17 mouse cellular contexts compared by ENCODE assay signal in the genomic region with DNA sequence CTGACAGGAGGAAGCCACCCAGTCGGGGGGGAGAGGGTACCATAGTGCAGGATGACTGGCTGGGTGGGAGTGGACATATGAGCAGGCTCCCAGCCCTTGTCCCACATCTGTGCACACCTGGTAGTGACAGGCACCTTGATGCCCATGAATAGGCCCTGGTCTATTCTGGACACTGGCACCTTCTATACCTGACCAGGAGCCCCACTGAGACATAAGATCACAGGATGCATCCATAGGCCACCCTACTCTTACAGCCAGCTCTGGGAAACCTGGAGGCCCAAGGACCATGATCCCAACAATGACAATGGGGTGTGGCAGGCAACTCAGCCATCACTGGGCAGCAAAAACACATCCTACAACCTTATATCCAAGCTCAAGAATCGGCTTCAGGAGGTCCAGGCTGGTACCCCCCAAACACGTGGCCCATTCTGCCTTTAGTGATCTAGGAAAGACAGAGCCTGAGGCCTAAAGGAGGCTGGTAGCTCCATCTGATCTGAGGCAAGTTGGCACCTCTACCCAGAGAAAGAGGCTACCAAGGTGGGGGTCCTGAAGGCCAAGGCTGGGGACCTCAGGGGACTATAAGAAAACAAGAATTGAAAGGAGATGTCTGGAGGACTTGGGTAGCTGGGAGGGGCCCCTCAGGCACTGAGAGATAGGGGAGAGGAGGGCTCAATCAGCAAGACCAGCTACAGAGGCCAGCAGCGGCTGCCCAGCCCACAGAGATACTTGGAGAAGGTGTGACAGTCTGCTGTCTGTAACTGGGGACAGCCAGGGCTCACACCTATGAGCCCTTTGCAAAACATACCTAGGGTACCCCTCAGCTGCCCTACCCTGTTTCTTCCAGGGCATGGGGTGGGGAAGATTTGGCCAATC. TPM values are rescaled to one million over a fixed set of nuclear protein-coding genes. Genes with fewer than 3 reads are reported as not detected.
DNase-seq lines count a peak whose midpoint lies in the region; ATAC-seq and TF ChIP-seq lines count a peak whose summit lies in the region.
"Had no signal": no experiment of that assay in that cellular context is flagged by ENCODE, and none has a peak within 500 bp of the region (broad histone marks: within the 10 kb centered on the region; RNA-seq: fewer than 3 reads in every experiment).

No protein-coding gene starts in this region.

- no peaks in the 10 kb centered on the region for H3K27me3 ChIP-seq in heart, embryonic 13.5 days (replicated peaks)
- H3K27me3 ChIP-seq in neural tube, embryonic 12.5 days (replicated peaks): no peaks in the 10 kb centered on the region
- peaks cover 13% of the 10 kb centered on the region for H3K27me3 ChIP-seq in limb, embryonic 10.5 days (ENCODE audit: low read depth, poor library complexity, severe bottlenecking)
- no peaks in the 10 kb centered on the region for H3K27me3 ChIP-seq in spleen, adult 2 months (ENCODE audit: control insufficient read depth, insufficient read depth, low read length)
- H3K27me3 ChIP-seq: lung, embryonic 15.5 days had no signal

- DNase-seq in heart, postnatal 25 days (ENCODE audit: low spot score): no peak
- DNase-seq in neural tube, embryonic 10.5 days (ENCODE audit: extremely low spot score, low spot score): no peak
- no peak for DNase-seq in limb, embryonic 10.5 days (ENCODE audit: low spot score)
- DNase-seq in spleen, adult 2 months (ENCODE audit: low read depth in 1 of 2, low spot score in 2 of 2): no peak
- no peak for DNase-seq in thymus, postnatal 10 days (ENCODE audit: low spot score in 2 of 2)
- no peak for DNase-seq in MN1 (ENCODE audit: low spot score)
- DNase-seq: cerebellum, adult 9-10 months; heart, postnatal 36 days; kidney, adult 2 months had no signal

- intact Hi-C loops in heart, postnatal 25 days (cut with DNase I): no loop called here

- H3K27ac ChIP-seq in heart, embryonic 13.5 days (replicated peaks): no peak overlapping the region
- H3K27ac ChIP-seq in neural tube, embryonic 12.5 days: no peak overlapping the region
- H3K27ac ChIP-seq in limb, embryonic 10.5 days: peak overlapping the region; percentile 22; the same call in 1 of the 2 replicates
- peak overlapping the region; percentile 18; the same call in 1 of the 2 replicates for H3K27ac ChIP-seq in spleen, adult 2 months (ENCODE audit: insufficient read depth, low read length)
- H3K27ac ChIP-seq: forebrain, embryonic 12.5 days; layer of hippocampus, adult 2 months; lung, embryonic 15.5 days; midbrain, embryonic 13.5 days had no signal

- WGBS in heart, embryonic 13.5 days: 64% methylated on average over 4 of the region's 4 CpGs
- 86% methylated on average over 4 of the region's 4 CpGs for WGBS in neural tube, embryonic 12.5 days
- 66% methylated on average over 4 of the region's 4 CpGs for WGBS in limb, embryonic 10.5 days
- 82% methylated on average over 4 of the region's 4 CpGs for WGBS in spleen, adult 2 months

- H3K4me3 ChIP-seq in heart, embryonic 13.5 days: no peak overlapping the region
- H3K4me3 ChIP-seq in neural tube, embryonic 12.5 days: no peak overlapping the region
- H3K4me3 ChIP-seq in limb, embryonic 10.5 days: no peak overlapping the region
- H3K4me3 ChIP-seq in spleen, adult 2 months (ENCODE audit: extremely low read depth, insufficient read depth, insufficient read length): no peak overlapping the region
- H3K4me3 ChIP-seq: forebrain, embryonic 12.5 days; layer of hippocampus, adult 2 months; lung, embryonic 15.5 days; midbrain, embryonic 13.5 days had no signal

- H3K9ac ChIP-seq in heart, embryonic 13.5 days: no peak overlapping the region
- no peak overlapping the region for H3K9ac ChIP-seq in neural tube, embryonic 12.5 days
- H3K9ac ChIP-seq: forebrain, embryonic 12.5 days; lung, embryonic 15.5 days; midbrain, embryonic 13.5 days had no signal

- no peak for ATAC-seq in heart, embryonic 13.5 days (ENCODE audit: extremely low read depth, insufficient number of reproducible peaks, low FRiP score, low TSS enrichment)
- no peak for ATAC-seq in neural tube, embryonic 12.5 days (ENCODE audit: low FRiP score, low read depth)
- ATAC-seq: midbrain, embryonic 13.5 days had no signal

- peaks cover 59% of the 10 kb centered on the region for H3K4me1 ChIP-seq in heart, embryonic 13.5 days
- H3K4me1 ChIP-seq in neural tube, embryonic 12.5 days: peaks cover 31% of the 10 kb centered on the region
- H3K4me1 ChIP-seq in limb, embryonic 10.5 days: peaks cover 61% of the 10 kb centered on the region
- H3K4me1 ChIP-seq in spleen, adult 2 months (ENCODE audit: control insufficient read depth, insufficient read depth, insufficient read length): peaks cover 9% of the 10 kb centered on the region

- no peak for TF ChIP-seq CTCF in spleen, adult 2 months (IDR thresholded peaks at IDR 0.05; ENCODE audit: extremely low read depth, insufficient read depth, insufficient read length, insufficient replicate concordance)

- no peaks in the 10 kb centered on the region for H3K9me3 ChIP-seq in heart, embryonic 13.5 days
- H3K9me3 ChIP-seq in neural tube, embryonic 12.5 days: no peaks in the 10 kb centered on the region
- no peaks in the 10 kb centered on the region for H3K9me3 ChIP-seq in limb, embryonic 10.5 days (replicated peaks)
- H3K9me3 ChIP-seq: forebrain, embryonic 12.5 days; G1E; lung, embryonic 15.5 days; midbrain, embryonic 13.5 days had no signal

- peak overlapping the region; percentile 87 for H3K4me2 ChIP-seq in heart, embryonic 13.5 days
- H3K4me2 ChIP-seq in neural tube, embryonic 12.5 days (replicated peaks): 0 out of 2 replicates have a peak overlapping the region, but pooled peaks have one; percentile 3
- H3K4me2 ChIP-seq: forebrain, embryonic 12.5 days; lung, embryonic 15.5 days had no signal

- TF ChIP-seq POLR2A in spleen, adult 2 months (IDR thresholded peaks at IDR 0.05; ENCODE audit: low read depth, low read length): no peak

- H3K36me3 ChIP-seq in heart, embryonic 13.5 days: no peaks in the 10 kb centered on the region
- H3K36me3 ChIP-seq in neural tube, embryonic 12.5 days: no peaks in the 10 kb centered on the region
- H3K36me3 ChIP-seq in limb, embryonic 10.5 days: no peaks in the 10 kb centered on the region
- H3K36me3 ChIP-seq in spleen, adult 2 months (ENCODE audit: control insufficient read depth, insufficient read depth, low read length): no peaks in the 10 kb centered on the region
- H3K36me3 ChIP-seq: forebrain, embryonic 12.5 days; G1E; lung, embryonic 15.5 days; midbrain, embryonic 13.5 days had no signal

RNA-seq across cellular contexts. Expression of gene Capn5, which starts 3.0 kb away (rescaled TPM):
- polyA plus RNA-seq in heart, embryonic 13.5 days (2015; fragmentation: Nextera tagmentation; extraction: Ambion mirVana): 3.8 and 4.0 TPM in 2 replicates
- total RNA-seq in heart, postnatal 25 days (2021): 1 to 10 TPM; 1.9 to 2.0 TPM
- 13.9 and 16.0 TPM in 2 replicates for polyA plus RNA-seq in neural tube, embryonic 12.5 days (2016; fragmentation: Nextera tagmentation; extraction: Ambion mirVana)
- 3.4 and 4.5 TPM in 2 replicates for polyA plus RNA-seq in limb, embryonic 10.5 days (2016; fragmentation: Nextera tagmentation; extraction: Ambion mirVana)
- 10.0 and 12.0 TPM in 2 replicates for polyA plus RNA-seq in spleen, adult 2 months (2012; rRNA removed)

RNA-seq across cellular contexts. Expression of gene B3gnt6, which starts 24.2 kb away (rescaled TPM):
- polyA plus RNA-seq in heart, embryonic 13.5 days (2015; fragmentation: Nextera tagmentation; extraction: Ambion mirVana): not detected in 2 replicates
- not detected for total RNA-seq in heart, postnatal 25 days (2021)
- polyA plus RNA-seq in neural tube, embryonic 12.5 days (2016; fragmentation: Nextera tagmentation; extraction: Ambion mirVana): 0.08 and 0.18 TPM in 2 replicates
- polyA plus RNA-seq in limb, embryonic 10.5 days (2016; fragmentation: Nextera tagmentation; extraction: Ambion mirVana): not detected in 2 replicates
- 0.09 and 0.22 TPM in 2 replicates for polyA plus RNA-seq in spleen, adult 2 months (2012; rRNA removed)
- total RNA-seq: heart, postnatal 36 days had no signal
- polyA plus RNA-seq: C2C12; kidney, adult 2 months had no signal

RNA-seq across cellular contexts. Expression of gene Omp, which starts 29.8 kb away (rescaled TPM):
- 0.11 and 0.15 TPM in 2 replicates for polyA plus RNA-seq in heart, embryonic 13.5 days (2015; fragmentation: Nextera tagmentation; extraction: Ambion mirVana)
- total RNA-seq in heart, postnatal 25 days (2021): under 1 TPM in 1 of 2 experiments, not detected in 1; 0.11 TPM
- 0.45 and 0.68 TPM in 2 replicates for polyA plus RNA-seq in neural tube, embryonic 12.5 days (2016; fragmentation: Nextera tagmentation; extraction: Ambion mirVana)
- 0.13 TPM in 2 replicates for polyA plus RNA-seq in limb, embryonic 10.5 days (2016; fragmentation: Nextera tagmentation; extraction: Ambion mirVana)
- 0.59 and 0.60 TPM in 2 replicates for polyA plus RNA-seq in spleen, adult 2 months (2012; rRNA removed)
- polyA plus RNA-seq: G1E had no signal

RNA-seq across cellular contexts. Expression of gene Myo7a, which starts 55.8 kb away (rescaled TPM):
- polyA plus RNA-seq in heart, embryonic 13.5 days (2015; fragmentation: Nextera tagmentation; extraction: Ambion mirVana): 8.6 and 8.7 TPM in 2 replicates
- total RNA-seq in heart, postnatal 25 days (2021): 1 to 10 TPM; 4.2 to 5.4 TPM
- 15.1 and 15.8 TPM in 2 replicates for polyA plus RNA-seq in neural tube, embryonic 12.5 days (2016; fragmentation: Nextera tagmentation; extraction: Ambion mirVana)
- polyA plus RNA-seq in limb, embryonic 10.5 days (2016; fragmentation: Nextera tagmentation; extraction: Ambion mirVana): 18.6 and 19.1 TPM in 2 replicates
- polyA plus RNA-seq in spleen, adult 2 months (2012; rRNA removed): 24.3 and 28.1 TPM in 2 replicates

Comparison
In these comparisons a context has a peak if more than half of its experiments do, and no peak if none do; other contexts are left out.
1. H3K27ac ChIP-seq: peak in limb, embryonic 10.5 days (single experiment) and spleen, adult 2 months (single experiment); none in heart, embryonic 13.5 days (single experiment) and neural tube, embryonic 12.5 days (single experiment).